Mouse (Mus musculus) NIH3T3 (cell line): ENCODE results near the gene Tnxb.
A peak's percentile ranks its signal among the peaks of the same experiment; 100 is the strongest.

ENCODE experiments used
- DNase-seq: peaks from one replicate; pipeline ENCODE4 v3.0.0-alpha.2; 2012; ENCODE audit warnings: low read depth

The Tnxb gene

DNA sequence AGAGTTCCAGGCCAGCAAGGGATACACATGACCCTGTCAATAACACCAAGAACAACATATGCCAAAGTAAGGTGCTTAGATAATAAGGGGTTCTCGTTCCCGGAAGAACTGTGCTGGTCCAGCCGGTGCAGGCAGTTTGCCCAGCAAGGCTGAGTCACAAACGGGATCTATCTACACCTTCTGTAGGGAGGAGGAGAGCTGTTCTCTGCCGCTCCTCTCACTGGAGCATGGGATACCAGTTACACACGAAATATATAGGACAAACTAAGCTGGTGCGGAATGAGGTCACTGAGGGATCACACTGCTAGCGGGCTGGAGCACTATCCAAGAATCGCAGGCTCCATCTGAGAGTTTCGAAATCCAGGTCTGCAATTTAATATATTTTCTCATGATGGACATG, 26.4 kb upstream of the Tnxb start:
- DNase-seq, result peak; percentile 82

DNA sequence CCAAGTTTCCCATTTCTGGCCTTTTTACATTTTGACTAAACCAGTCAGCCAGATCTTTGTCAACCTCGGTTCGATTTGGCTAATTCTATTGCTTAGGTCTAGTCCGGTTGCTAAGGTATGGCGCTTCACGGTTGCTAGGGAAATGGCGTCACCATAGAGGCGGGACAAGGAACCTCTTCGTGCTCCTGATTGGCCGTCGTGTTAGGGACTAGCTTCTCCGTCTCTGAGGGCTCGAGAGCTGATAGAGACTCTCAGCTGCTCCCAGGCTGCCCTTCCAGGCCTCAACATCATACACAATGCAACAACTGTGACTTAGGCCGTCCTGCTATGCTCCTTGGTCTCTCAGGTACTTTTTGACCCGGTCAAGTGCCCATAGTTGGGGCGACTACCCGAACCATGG, 25.7 kb upstream of the Tnxb start, which contains the start of gene Fkbpl:
TSS of gene Fkbpl (plus strand) at position 157 of the 400 bp plus-strand sequence.
- DNase-seq, result peak; percentile 98

DNA sequence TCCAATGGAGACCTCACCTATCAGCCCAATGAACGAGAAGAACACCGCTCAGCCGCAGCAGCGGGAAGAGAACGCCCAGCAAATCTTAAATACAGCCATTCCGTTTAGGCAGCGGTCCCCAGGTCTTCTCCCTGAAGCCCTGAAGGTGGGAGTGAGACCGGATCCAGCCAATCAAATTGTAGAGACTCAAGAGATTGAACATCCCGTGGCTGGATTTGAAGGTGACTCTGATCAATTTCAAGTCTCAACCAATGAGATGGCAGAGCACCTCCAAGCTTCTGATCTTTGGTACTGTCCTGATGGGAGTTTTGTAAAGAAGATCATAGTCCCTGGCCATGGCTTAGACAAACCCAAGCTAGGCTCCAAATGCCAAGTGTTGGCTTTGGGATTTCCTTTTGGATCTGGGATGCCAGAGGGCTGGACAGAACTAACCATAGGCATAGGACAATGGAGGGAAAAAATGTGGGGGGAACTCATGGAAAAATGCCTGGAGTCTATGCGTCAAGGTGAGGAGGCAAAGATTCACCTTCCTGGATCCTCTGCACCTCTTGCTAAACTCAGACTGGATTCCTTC, 25.0 kb upstream of the Tnxb start:
- no peak for DNase-seq

DNA sequence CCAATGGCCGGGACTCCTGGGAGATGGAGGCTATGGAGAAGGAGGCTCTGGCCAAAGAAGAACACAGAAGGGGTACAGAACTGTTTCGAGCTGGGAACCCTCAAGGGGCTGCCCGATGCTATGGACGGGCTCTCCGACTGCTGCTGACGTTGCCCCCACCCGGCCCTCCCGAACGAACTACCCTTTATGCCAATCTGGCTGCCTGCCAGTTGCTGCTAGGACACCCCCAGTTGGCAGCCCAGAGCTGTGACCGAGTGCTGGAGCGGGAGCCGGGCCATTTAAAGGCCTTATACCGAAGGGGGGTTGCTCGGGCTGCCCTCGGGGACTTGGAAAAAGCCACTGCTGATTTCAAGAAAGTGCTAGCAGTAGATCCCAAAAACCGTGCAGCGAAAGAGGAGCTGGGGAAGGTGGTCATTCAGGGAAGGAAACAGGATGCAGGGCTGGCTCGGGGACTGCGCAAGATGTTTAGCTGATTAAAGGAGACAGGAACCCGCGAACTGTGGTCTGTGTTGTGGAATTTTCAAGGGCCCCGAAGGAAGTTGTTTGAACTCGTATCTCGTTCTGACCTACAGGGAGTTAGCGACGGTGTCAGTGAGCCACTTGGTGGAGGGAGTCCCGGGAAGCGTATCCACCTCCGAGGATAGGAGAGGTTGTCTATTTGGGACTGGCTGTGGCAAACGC, 24.4 kb upstream of the Tnxb start:
- no peak for DNase-seq

DNA sequence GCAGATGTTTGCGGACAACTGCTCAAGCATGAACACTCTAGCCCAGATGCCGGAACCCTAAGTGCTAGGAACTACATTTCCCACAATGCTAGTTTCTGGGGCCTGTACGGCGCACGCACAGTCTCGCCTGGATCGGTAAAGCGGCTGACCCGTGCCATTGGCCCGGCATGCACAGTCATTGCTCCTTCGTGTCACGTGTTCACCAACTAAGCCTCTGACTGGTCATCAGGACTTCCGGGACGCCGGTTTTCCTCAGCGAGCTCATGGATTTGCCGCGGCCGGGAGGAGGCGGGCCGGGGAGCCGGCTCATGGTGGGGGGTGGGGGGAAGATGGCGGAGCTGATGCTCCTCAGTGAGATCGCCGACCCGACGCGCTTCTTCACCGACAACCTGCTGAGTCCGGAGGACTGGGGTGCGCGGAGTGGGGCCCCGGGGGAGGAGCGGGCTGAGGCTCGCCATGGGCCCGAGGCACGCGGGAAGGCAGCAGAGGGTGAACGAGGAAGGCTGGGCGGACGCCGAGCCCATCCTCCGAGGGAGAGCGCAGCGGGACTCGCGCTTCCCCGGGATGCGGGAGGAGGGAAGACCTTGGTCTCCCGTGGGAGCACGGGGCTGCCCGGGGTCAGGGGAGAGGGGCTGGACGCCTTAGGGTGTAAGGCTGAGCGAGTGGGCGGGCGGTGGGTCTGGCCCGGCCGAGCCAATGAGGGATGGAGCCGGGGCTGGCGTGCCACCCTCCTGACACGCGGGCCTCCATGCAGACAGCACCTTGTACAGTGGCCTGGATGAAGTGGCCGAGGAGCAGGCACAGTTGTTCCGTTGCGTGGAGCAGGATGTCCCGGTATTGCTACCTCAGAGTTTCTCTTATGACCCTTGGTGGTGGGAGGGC, 23.2 kb upstream of the Tnxb start, which contains the start of gene Atf6b:
TSS of gene Atf6b (plus strand) at position 241 of the 882 bp plus-strand sequence.
- DNase-seq, result peak; percentile 98

DNA sequence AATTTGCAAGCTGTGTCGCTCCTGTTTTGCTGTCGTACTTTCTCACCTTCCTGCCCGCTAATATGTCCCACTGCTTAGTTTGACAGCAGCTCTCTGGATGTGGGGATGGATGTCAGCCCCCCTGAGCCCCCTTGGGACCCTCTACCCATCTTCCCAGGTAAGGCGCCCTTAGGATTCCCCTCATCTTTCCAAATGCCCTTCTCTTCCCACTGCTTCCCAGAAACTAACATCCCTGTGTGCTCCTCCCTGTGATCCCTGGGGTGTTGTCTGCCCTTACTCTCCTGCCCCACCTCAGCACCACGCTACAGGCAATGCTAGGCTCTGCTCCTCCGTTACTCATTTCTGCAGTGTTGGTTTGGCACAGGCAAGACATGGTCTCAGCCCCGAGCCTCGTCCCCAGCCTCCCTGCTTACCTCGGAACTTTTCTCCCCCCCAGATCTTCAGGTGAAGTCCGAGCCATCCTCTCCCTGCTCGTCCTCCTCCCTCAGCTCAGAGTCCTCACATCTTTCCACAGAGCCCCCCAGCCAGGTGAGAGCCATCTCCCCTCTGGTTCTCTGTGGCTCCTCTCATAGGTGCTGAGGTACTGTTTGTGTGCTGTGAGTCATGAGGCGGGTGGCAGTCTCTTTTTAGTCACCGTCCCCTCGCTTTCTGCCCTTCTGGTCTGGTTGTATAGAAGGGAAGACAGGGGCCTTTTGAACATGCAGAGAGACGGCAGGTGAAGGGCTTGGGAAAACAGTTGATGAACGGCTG, 22.0 kb upstream of the Tnxb start:
- DNase-seq, result no peak

DNA sequence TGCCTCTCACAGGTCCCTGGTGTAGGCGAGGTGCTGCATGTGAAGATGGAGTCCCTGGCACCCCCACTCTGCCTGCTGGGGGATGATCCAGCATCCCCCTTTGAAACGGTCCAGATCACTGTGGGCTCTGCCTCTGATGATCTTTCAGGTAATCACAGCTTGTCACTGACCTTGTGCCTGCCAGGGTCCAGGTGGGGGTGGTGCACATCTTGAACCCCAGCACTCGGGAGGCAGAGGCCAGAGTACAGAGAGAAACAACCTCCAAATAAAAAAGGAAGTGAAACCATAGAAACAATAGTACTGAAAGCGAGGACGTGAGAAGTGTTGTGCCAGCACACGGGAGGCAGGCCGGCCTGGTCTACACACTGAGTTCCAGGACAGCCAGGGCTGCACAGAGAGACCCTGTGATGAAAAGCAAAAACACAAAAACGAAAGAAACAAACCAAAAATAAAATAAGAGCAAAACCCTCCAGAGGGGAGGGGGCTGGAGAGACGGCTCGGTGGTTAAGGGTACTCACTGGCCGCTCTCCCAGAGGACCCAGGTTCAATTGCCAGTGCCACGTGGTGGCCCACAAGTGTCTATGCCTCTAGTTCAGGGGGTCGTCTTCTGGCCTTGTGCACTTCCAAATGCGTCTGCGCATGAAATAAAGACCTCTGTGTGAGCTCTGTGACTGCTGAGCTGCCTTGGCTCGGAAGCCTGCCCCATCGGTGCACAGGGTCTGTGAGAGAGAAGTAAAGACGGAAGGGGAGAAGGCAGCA, 21.1 kb upstream of the Tnxb start:
- DNase-seq, result no peak

DNA sequence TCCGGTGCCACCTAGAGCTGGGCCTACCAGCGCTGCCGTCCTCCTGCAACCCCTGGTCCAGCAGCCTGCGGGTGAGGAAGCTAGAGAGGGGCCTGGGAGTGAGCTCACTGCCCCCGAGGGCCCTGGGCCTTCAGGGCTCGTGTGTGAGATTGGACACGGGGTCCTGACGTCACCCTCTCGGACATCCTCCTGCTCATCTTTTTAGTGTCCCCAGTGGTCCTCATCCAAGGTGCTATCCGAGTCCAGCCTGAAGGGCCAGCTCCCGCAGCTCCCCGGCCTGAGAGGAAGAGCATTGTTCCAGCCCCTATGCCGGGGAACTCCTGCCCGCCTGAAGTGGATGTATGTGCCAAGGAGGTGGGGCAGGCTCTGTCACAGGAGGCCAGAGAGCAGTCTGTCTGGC, 19.6 kb upstream of the Tnxb start:
- no peak for DNase-seq

DNA sequence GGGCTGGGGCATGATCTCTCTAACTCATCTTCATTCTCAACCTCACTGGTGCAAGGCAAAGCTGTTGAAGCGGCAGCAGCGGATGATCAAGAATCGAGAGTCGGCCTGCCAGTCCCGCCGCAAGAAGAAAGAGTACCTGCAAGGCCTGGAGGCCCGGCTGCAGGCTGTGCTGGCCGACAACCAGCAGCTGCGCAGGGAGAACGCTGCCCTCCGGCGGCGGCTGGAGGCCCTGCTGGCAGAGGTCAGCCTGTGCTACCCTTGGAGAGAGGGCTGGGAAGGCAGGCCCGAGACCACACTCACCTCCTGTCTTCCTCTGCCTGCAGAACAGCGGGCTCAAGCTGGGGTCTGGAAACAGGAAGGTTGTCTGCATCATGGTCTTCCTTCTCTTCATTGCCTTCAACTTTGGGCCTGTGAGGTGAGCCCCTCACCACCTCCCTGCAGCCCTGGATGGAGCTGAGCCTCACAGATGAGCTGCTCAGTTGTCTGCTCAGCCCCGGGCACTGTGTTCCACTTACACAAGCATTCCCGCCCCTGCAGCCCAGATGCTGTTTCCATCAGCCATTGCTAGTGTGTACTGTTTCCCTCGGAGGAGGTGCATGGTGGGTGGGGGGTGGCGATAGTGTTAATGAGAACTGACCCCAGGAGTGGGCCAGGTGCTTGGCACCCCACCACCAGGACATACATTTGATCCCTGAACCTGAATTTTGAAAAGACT, 18.7 kb upstream of the Tnxb start:
- peak; percentile 81 for DNase-seq

DNA sequence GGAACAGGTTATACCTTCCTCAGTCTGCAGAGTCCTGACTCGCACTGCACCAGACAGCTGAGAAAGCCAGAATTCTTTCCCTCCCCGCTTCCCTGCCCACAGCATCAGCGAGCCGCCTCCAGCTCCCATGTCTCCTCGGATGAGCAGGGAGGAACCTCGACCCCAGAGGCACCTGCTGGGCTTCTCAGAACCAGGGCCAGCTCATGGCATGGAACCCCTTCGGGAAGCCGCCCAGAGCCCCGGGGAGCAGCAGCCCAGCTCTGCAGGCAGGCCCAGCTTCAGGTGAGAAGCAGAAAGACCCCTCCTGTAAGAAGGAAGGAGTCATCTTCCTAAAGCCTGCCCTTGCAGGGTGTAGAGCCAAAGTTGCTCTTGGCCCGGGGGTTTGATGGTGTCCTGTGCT, 17.8 kb upstream of the Tnxb start:
- DNase-seq, result no peak

DNA sequence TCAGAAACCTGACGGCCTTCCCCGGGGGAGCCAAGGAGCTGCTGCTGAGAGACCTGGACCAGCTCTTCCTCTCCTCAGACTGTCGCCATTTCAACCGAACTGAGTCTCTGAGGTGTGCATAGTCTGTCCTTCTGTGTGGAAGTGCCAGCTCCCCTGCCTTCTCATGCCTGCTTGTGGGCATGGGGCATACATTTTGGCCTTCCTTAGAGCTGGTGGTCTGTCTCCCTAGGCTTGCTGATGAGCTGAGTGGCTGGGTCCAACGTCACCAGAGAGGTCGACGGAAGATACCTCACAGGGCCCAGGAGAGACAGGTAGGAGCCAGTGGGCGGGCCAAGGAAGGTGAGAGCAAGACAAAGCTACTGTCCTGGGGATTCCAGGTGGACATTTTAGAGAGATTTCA, 17.4 kb upstream of the Tnxb start:
- no peak for DNase-seq

DNA sequence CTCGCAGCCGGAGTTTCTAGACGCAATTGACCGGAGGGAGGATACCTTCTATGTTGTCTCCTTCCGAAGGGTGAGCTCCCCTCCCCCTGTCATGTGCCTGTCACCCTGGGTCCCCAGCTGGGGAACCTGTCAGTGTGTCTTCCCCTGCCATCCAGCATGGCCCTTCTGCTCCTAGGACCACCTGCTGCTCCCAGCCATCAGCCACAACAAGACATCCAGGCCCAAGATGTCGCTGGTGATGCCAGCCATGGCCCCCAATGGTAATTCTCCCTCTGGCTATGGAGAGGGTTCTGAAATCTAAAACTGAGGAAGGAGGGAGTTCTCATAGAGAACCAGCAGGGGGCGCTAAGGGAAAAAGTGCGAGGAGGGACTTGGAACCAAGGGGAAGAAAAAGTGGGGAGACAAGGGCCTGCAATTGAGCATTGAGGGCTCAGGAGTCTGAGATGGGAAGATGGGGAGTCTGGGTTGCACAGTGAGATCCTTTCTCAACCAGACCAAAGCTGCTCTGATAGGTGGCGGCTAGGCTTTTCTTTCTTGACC, 16.5 kb upstream of the Tnxb start:
- DNase-seq, result peak; percentile 84

DNA sequence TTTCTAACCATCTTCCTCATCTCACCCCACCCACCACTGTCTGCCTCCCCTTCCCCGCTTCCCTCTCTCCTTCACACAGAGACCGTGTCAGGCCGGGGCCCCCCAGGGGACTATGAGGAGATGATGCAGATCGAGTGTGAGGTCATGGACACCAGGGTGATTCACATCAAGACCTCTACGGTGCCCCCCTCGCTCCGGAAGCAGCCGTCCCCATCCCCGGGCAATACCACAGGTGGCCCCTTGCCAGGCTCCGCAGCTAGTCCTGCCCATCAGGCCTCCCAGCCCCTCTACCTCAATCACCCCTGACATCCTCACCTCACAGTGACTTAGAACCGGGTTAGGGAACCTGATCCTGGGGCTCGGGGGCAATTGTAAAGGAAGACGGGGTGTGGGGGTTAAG, 15.9 kb upstream of the Tnxb start:
- no peak for DNase-seq

DNA sequence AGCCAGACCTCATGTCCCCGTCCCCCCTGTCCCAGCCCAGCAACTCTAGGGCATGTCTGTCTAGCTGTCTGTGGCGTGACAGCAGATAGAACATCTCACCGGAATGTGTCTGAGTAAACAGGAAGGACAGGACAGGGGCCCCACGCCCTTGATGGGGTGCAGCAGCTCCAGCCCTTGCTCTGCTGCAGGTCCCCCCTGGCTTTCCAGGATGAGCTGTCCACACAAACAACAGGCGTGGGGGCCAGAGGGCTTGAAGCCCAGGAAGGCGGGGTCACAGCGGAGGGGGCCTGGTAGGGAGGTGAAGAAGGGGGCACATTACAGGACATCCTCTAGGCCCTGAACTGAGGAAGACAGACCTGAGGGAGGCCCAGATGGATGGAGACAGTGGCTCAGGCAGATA, 15.2 kb upstream of the Tnxb start:
- no peak for DNase-seq

DNA sequence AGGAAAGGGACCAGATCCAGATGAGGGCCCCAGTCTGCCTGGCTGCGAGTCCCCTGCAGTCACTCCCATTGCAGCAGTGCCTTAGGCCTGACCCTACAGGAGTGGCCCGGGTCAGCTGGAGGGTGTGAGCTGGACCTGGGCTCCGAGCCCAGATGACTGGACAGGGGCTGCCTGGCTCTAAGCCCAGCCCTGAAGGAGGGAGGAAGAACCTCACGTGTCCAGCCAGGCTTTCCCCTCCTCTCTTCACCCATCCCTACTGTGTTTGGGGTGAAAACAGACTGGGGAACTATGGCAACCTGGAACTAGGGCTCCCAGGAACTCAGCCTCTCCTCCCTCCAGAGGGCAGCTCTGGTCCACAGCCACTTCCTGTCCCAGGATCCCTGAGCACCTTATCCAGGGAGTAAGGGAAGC, 14.7 kb upstream of the Tnxb start:
- peak; percentile 98 for DNase-seq

DNA sequence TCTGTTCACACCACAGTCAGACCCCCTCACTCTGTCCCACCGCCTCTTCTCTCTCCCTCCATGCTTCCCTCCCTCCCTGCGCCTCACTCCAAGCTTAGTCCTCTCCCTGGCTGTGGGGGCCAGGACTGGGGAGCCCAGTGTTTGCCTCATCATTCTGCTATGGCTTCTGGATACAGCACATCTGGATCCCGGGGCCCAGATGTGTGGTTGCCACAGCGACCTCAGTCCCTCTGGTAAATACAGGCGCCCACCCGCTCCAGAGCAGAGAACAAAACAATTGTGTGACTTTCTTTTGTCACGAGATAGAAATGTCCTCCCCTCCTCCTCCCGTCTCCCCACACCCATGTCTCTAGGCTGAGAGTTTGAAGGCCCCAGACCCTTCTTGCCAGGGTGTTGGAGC, 13.7 kb upstream of the Tnxb start:
- DNase-seq, result peak; percentile 47

DNA sequence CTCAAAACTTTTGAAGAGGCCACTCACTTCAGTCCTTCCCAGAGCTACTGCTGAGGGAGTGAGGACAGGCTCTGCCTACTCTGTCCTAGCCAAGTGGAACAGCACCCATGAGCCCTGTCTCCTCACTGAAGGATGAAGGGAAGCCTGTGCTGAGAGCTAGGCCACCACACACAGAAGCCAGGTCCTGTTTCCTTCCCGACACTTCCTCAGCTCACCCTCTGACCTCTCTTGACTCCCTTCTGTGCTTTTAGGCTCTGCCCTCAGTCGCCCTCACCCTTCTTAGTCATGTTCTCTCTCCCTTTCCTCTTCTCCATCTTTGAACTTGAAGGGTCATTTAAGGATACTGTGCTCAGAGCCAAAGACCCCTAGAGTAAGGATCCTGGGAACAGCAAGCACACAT, 13.1 kb upstream of the Tnxb start:
- no peak for DNase-seq

DNA sequence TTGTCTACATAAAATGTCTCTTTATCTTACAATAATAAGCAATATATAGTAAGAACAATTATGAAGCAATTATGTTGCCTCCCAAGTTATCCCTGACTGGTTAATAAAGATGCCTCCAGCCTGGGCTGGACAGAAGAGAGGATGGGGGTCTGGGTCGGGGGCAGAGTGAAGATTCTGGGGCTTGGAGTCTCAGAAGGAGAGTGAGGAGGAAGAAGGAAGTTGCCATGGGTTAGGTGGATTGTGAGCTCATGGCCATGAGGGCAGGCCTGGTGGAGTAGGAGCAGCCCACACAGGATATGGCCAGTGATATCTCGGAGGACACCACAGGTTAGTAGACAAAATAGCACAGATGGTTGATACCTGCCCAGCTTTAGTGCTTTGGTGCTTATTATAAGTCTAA, 12.2 kb upstream of the Tnxb start:
- DNase-seq, result no peak

DNA sequence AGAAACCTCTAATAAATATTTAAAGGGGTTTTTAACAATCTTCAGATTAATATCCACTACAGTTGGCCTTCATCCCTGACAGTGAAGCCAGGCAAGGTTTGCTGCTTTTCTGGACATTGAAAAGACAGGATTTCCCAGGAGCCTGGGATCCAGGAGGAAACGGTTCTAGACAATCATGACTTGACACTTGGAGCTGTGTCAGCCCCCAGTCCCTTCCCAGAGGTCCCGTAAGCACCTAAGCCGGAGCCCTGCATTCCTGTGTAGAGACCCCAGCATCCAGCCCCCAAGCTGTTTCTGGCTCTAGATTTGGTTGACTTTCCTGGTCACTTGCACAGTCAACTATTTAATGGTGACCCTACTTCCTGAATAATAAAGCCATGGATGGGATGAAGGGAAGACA, 11.7 kb upstream of the Tnxb start:
- no peak for DNase-seq

DNA sequence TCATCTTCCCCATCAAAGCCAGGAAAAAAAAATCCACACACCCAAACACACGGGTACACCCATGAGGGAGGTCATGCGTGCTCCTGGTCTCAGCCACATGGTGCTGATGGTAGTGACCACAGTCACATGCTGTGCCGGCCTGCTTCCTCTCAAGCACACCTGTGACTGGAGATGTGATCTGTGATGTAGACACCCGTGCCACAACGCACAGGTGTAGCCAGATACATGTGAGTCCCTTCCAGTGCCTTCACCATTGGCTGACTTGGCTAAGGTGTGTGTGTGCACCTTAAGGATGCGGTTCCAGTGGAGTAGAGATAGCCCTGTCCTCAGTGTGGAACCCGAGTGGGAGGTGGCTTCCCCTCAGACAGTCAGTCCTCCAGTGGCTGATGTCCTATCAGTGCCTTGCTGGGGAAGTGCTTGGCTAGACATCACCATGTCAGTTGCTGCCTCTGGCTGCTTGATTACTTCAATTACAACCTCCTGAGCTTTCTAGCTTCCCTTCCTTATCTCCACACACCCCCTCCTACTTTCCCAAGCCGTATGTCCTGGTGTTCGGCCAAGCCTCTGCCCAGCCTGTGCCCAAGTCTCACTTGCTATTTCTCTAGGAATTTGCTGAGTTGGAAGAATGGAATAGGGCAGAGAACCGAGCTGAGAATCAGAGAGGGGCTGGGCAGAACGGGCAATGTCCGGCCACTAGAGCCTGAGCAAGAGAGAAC, 11.0 kb upstream of the Tnxb start:
- no peak for DNase-seq
